ENCODE assay signal across 8 mouse cellular contexts in the genomic region with DNA sequence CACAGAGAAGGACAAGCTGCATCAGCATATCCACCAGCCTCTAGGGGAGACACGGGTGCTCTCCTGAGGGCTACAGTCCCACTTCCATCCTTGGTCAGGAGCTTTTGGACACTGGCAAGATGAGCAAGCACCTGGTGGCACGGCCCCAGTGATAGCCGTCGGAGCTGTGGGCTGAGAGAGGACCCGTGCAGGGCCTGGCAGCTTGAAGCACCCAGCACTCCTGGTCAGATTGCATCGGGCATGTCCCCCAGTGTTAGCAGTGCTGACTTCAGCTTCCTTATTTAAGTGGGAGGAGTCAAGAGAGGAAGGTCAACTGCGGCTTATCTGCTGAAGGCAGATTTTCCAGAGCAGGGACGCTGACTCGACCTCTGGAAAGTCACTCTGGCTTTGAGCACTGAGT. TPM values are rescaled to one million over a fixed set of nuclear protein-coding genes. Genes with fewer than 3 reads are reported as not detected.
DNase-seq lines count a peak whose midpoint lies in the region; ATAC-seq and TF ChIP-seq lines count a peak whose summit lies in the region.

No protein-coding gene starts in this region.

- H3K27ac ChIP-seq in lung, embryonic 16.5 days (ENCODE audit: low read length), result no peak overlapping the region
- H3K27ac ChIP-seq in embryonic facial prominence, embryonic 15.5 days (replicated peaks), result 0 out of 2 replicates have a peak overlapping the region, but pooled peaks have one; percentile 2
- peak overlapping the region; percentile 74 for H3K27ac ChIP-seq in hindbrain, embryonic 16.5 days (ENCODE audit: low read depth, low read length)
- peak overlapping the region; percentile 65 for H3K27ac ChIP-seq in midbrain, postnatal 0 days (ENCODE audit: low read depth, low read length)

- DNase-seq in lung, adult 2 months, result no peak
- DNase-seq in midbrain, postnatal 0 days (ENCODE audit: low spot score), result no peak
- no peak for DNase-seq in layer of hippocampus, adult 9-11 months
- DNase-seq in layer of hippocampus, adult 9-10 months (ENCODE audit: low spot score), result no peak
- DNase-seq in right cerebral cortex, postnatal 25 days, result no peak

- no peak for TF ChIP-seq CTCF in lung, adult 2 months (IDR thresholded peaks at IDR 0.05; ENCODE audit: insufficient read depth, low read length)
- TF ChIP-seq CTCF in midbrain, postnatal 0 days (IDR thresholded peaks at IDR 0.05), result no peak

- 34% methylated on average over 9 of the region's 9 CpGs for WGBS in lung, embryonic 16.5 days
- WGBS in lung, adult 2 months, result 26% methylated on average over 9 of the region's 9 CpGs
- WGBS in embryonic facial prominence, embryonic 15.5 days, result 68% methylated on average over 9 of the region's 9 CpGs
- WGBS in hindbrain, embryonic 16.5 days, result 69% methylated on average over 9 of the region's 9 CpGs
- WGBS in midbrain, postnatal 0 days, result 59% methylated on average over 9 of the region's 9 CpGs

- H3K4me2 ChIP-seq in lung, embryonic 16.5 days (ENCODE audit: low read depth, low read length), result no peak overlapping the region
- no peak overlapping the region for H3K4me2 ChIP-seq in embryonic facial prominence, embryonic 15.5 days (replicated peaks)
- H3K4me2 ChIP-seq in hindbrain, embryonic 16.5 days (ENCODE audit: low read length), result no peak overlapping the region
- H3K4me2 ChIP-seq in midbrain, postnatal 0 days (ENCODE audit: low read depth, low read length, poor library complexity, severe bottlenecking), result no peak overlapping the region

- H3K36me3 ChIP-seq in lung, embryonic 16.5 days (ENCODE audit: control insufficient read depth, insufficient read depth, low read length), result peaks cover 6% of the 10 kb centered on the region
- peaks cover 34% of the 10 kb centered on the region for H3K36me3 ChIP-seq in embryonic facial prominence, embryonic 15.5 days
- H3K36me3 ChIP-seq in hindbrain, embryonic 16.5 days (ENCODE audit: control insufficient read depth, insufficient read depth, low read length), result peaks cover 9% of the 10 kb centered on the region; the same call in 1 of the 2 replicates
- H3K36me3 ChIP-seq in midbrain, postnatal 0 days (ENCODE audit: insufficient read depth, low read length), result peaks cover 29% of the 10 kb centered on the region

- ATAC-seq in lung, embryonic 16.5 days (ENCODE audit: low read depth), result peak; percentile 40
- no peak for ATAC-seq in embryonic facial prominence, embryonic 15.5 days (ENCODE audit: insufficient number of reproducible peaks, low FRiP score, low TSS enrichment, low read depth)
- ATAC-seq in hindbrain, embryonic 16.5 days, result 0 out of 2 replicates have a peak, but pooled peaks have one; percentile 1
- no peak for ATAC-seq in midbrain, postnatal 0 days (ENCODE audit: low FRiP score)

- H3K4me1 ChIP-seq in lung, embryonic 16.5 days (replicated peaks; ENCODE audit: control insufficient read depth, insufficient read depth, low read length), result peaks cover 7% of the 10 kb centered on the region; the same call in 1 of the 2 replicates
- H3K4me1 ChIP-seq in lung, adult 2 months (ENCODE audit: control insufficient read depth, insufficient read depth, low read length), result peaks cover 7% of the 10 kb centered on the region
- H3K4me1 ChIP-seq in embryonic facial prominence, embryonic 15.5 days, result peaks cover 40% of the 10 kb centered on the region
- peaks cover 50% of the 10 kb centered on the region for H3K4me1 ChIP-seq in hindbrain, embryonic 16.5 days (ENCODE audit: control insufficient read depth, insufficient read depth, low read depth, low read length)
- peaks cover 16% of the 10 kb centered on the region for H3K4me1 ChIP-seq in midbrain, postnatal 0 days (ENCODE audit: insufficient read depth, low read length)

- no peaks in the 10 kb centered on the region for H3K9me3 ChIP-seq in lung, embryonic 16.5 days (ENCODE audit: control insufficient read depth, low read length)
- H3K9me3 ChIP-seq in embryonic facial prominence, embryonic 15.5 days (replicated peaks), result no peaks in the 10 kb centered on the region
- no peaks in the 10 kb centered on the region for H3K9me3 ChIP-seq in hindbrain, embryonic 16.5 days (ENCODE audit: control insufficient read depth, low read length)
- no peaks in the 10 kb centered on the region for H3K9me3 ChIP-seq in midbrain, postnatal 0 days (ENCODE audit: low read length)

- TF ChIP-seq POLR2A in lung, adult 2 months (IDR thresholded peaks at IDR 0.05; ENCODE audit: borderline replicate concordance, extremely low read depth, low read depth, low read length), result no peak

- H3K4me3 ChIP-seq in lung, embryonic 16.5 days (ENCODE audit: low read length), result no peak overlapping the region
- no peak overlapping the region for H3K4me3 ChIP-seq in lung, adult 2 months (replicated peaks; ENCODE audit: extremely low read depth, low read depth, low read length)
- no peak overlapping the region for H3K4me3 ChIP-seq in embryonic facial prominence, embryonic 15.5 days (replicated peaks)
- no peak overlapping the region for H3K4me3 ChIP-seq in hindbrain, embryonic 16.5 days (ENCODE audit: low read length)
- H3K4me3 ChIP-seq in midbrain, postnatal 0 days (ENCODE audit: low read depth, low read length), result no peak overlapping the region

- H3K27me3 ChIP-seq in lung, embryonic 16.5 days (ENCODE audit: control insufficient read depth, insufficient read depth, low read depth, low read length), result no peaks in the 10 kb centered on the region
- H3K27me3 ChIP-seq in embryonic facial prominence, embryonic 15.5 days, result no peaks in the 10 kb centered on the region
- no peaks in the 10 kb centered on the region for H3K27me3 ChIP-seq in hindbrain, embryonic 16.5 days (replicated peaks; ENCODE audit: control insufficient read depth, insufficient read depth, low read length)
- no peaks in the 10 kb centered on the region for H3K27me3 ChIP-seq in midbrain, postnatal 0 days (ENCODE audit: insufficient read depth, low read length)

- H3K9ac ChIP-seq in lung, embryonic 16.5 days (ENCODE audit: low read length), result no peak overlapping the region
- no peak overlapping the region for H3K9ac ChIP-seq in embryonic facial prominence, embryonic 15.5 days
- H3K9ac ChIP-seq in hindbrain, embryonic 16.5 days (ENCODE audit: low read depth, low read length), result no peak overlapping the region
- 0 out of 2 replicates have a peak overlapping the region, but pooled peaks have one; percentile 20 for H3K9ac ChIP-seq in midbrain, postnatal 0 days (replicated peaks; ENCODE audit: low read length, poor library complexity, severe bottlenecking)

RNA-seq across cellular contexts. Expression of gene Ppif, which starts 59.6 kb away (rescaled TPM):
- 25.6 and 29.9 TPM in 2 replicates for polyA plus RNA-seq in lung, embryonic 16.5 days (2015; fragmentation: Nextera tagmentation; extraction: Ambion mirVana)
- polyA plus RNA-seq in lung, adult 2 months (2012; rRNA removed), result 28.9 and 32.4 TPM in 2 replicates
- polyA plus RNA-seq in embryonic facial prominence, embryonic 15.5 days (2015; fragmentation: Nextera tagmentation; extraction: Ambion mirVana), result 25.3 and 30.6 TPM in 2 replicates
- 34.6 and 45.4 TPM in 2 replicates for polyA plus RNA-seq in hindbrain, embryonic 16.5 days (2015; fragmentation: Nextera tagmentation; extraction: Ambion mirVana)
- 51.4 and 55.8 TPM in 2 replicates for total RNA-seq in midbrain, postnatal 0 days (2014; rRNA removed)
- 50.2 and 52.2 TPM in 2 replicates for polyA plus RNA-seq in midbrain, postnatal 0 days (2015; fragmentation: Nextera tagmentation; extraction: Ambion mirVana)

Comparison
In these comparisons a context has a peak if more than half of its experiments do, and no peak if none do; other contexts are left out.
1. ATAC-seq: peak in lung, embryonic 16.5 days (single experiment) and hindbrain, embryonic 16.5 days (single experiment); none in embryonic facial prominence, embryonic 15.5 days (single experiment) and midbrain, postnatal 0 days (single experiment).